Mouse (Mus musculus) G1E (cell line): Measurements from ENCODE around the gene Arhgap23.

Experiments used
- CTCF ChIP-seq: IDR thresholded peaks from 2 replicates; pipeline ENCODE4 v1.5.1; 2012; ENCODE audit warnings: low read depth, low read length, inconsistent platforms, mixed read lengths
- GATA1 ChIP-seq: IDR thresholded peaks from 2 replicates; pipeline ENCODE4 v1.6.1; 2012; ENCODE audit warnings: borderline replicate concordance, low read length, inconsistent platforms, mixed read lengths
- POLR2AphosphoS5 ChIP-seq: IDR thresholded peaks from 2 replicates; pipeline ENCODE4 v1.6.1; 2012; ENCODE audit warnings: low read depth, low read length, inconsistent platforms; ENCODE audit not compliant: insufficient replicate concordance
- TAL1 ChIP-seq: conservative IDR thresholded peaks from 2 replicates; pipeline ENCODE4 v1.6.1; 2012; ENCODE audit warnings: low read depth, low read length, inconsistent platforms, mixed read lengths

DNA sequence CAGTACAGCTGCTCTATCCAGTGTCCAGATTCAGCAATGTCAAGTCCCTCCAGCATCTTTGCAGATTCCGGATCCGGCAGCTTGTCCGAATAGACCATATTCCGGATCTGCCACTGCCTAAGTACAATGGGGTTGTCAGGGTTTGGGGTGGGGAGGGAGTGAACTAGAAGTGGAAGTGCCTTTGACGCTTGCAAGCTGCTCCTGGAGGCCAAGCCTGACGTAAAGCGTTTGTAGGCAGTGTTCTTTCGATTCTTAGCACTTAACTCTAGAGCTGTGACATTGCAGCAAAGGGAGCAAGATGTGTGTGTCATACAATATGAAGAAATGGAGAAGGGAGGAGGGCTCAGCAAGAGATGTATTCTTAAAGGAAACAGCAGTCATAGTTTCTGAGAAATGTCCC lies 26.2 kb upstream of the Arhgap23 start:
- TF ChIP-seq POLR2AphosphoS5 (no peak), GATA1 (no peak), CTCF (no peak), TAL1 (no peak)
